Mouse (Mus musculus): ENCODE data around the gene Zfp970. TPM values are rescaled to one million over a fixed set of nuclear protein-coding genes. Genes with fewer than 3 reads are reported as not detected.
"Not testable (repeated sequence)": the region's sequence is repeated elsewhere in the genome, so short reads cannot be mapped to it uniquely, and the experiment has no call there.

The Zfp970 gene
- polyA plus RNA-seq (2012; rRNA removed): 12.4 and 20.9 TPM in 2 replicates

DNA sequence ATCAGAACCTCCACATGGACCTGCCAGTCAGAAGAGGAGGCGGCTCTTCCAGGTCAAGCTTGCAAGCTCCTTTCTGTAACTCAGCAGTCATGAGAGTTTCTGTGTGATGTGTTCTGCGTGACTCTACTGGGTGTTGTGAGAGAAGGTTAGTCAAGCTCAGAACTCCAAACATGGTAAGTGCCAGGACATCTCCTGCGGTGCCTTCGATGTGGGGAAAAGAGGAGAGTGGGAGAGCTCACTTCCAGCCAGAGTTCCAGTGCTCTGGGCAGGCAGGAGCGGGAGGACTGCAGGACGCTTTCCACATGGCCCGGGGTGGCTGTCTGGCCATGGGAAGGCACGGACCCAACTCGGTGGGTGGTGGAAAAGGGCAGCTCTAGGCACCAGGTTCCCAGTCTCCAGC is at the start of gene Zfp970:
TSS of gene Zfp970 (plus strand) at position 58 of the 400 bp plus-strand sequence.
- peak; percentile 3 for DNase-seq (ENCODE audit: low read depth)

GRCm38 (mm10) chr2:177468222-177468621 is 3.7 kb downstream of the Zfp970 start:
- DNase-seq (ENCODE audit: low read depth): not testable (repeated sequence)

DNA sequence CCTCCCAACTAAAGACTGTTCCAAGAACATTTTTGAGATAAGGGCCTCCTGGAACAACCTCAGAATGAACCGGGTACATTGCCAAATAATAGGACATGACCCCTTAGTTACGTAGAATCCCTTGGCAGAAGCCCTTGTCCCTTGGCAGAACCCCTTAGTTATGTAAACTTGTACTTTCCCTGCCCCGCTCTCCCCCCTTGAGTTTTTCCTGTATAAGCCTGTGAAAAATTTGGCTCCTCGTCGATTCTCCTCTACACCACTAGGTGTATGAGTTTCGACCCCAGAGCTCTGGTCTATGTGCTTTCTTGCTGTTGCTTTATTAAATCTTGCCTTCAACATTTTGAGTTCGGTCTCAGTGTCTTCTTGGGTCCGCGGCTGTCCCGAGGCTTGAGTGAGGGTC is 7.7 kb downstream of the Zfp970 start:
- DNase-seq (ENCODE audit: low read depth): not testable (repeated sequence)

DNA sequence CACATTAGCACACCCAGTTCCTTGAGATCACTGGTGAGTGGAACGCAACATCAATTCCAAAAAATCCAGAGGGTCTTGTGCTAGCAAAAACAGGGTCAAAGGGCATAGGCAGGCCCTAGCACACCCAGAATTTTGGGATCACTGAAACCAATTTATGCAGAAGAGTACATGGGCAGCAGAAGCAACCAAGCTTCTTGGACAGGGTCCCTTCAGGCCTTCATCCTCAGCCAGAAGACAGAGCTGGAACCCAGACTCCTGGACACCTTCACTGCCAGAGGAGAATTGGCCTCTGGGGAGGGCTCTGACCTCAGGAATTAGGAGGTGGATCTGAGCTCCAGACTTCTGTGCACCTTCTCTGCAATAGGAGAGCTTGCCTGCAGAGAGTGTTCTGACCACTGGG is 17.4 kb downstream of the Zfp970 start:
- DNase-seq (ENCODE audit: low read depth): not testable (repeated sequence)

DNA sequence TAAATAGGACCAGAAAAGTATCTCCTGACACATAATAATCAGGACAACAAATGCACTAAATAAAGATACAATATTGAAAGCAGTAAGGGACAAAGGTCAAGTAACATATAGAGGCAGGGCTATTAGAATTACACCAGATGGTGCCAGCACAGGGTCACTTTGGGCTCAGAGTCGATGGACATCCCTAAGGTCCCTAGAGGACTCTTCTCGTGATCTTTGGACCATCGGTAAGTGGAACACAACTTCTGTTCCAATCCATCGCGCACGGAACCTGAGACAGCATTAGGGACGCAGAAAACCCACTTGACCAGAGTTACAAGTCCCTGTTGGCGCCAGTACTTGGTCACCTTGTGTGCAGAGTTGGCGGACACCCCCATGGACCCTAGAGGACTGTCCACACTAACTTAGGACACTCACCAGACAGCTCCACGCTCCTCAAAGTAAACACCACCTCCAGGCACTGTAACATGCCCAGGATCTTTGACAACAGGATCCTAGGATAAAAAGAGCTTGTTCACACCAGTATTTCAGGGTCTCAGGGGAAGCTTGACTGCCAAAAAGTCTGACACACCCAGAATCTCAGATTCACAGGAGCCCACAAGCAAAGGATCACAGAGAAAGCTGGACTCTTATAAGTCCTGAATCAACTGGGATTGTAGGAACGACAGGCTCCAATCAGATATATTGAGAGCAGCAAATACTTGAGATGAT is 18.9 kb downstream of the Zfp970 start:
- not testable (repeated sequence) for DNase-seq (ENCODE audit: low read depth)

GRCm38 (mm10) chr2:177498067-177498466 is 33.5 kb downstream of the Zfp970 start, which contains the start of gene Gm14403:
Gene Gm14403, plus strand, starts transcription at chr2:177498215.
- not testable (repeated sequence) for DNase-seq (ENCODE audit: low read depth)

- not testable (repeated sequence) for DNase-seq (ENCODE audit: low read depth)
These were observed 34.6 kb downstream of the Zfp970 start for GRCm38 (mm10) chr2:177499182-177499581.

- DNase-seq (ENCODE audit: low read depth): not testable (repeated sequence)
These were observed 40.7 kb downstream of the Zfp970 start for GRCm38 (mm10) chr2:177505211-177505719.

DNA sequence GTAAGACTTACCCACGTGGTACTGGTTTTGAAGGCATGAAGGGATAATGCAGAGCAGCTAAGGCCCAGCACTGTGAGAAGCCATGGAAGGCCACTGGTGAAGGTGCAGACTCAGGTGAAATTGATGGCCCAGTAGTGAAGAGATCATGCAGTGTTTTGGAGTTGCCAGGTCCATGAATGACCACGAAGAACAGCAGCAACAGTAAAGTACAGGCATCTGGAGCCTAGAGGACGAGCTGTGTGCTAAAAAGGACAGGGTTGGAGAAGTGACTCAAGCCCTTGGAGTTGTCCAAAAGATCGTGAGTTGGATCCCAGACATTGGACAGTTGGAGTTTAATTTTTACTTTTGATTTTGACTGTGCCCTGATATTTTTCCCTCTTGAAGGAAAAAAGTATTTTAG is 46.8 kb downstream of the Zfp970 start:
- DNase-seq (ENCODE audit: low read depth): not testable (repeated sequence)

DNA sequence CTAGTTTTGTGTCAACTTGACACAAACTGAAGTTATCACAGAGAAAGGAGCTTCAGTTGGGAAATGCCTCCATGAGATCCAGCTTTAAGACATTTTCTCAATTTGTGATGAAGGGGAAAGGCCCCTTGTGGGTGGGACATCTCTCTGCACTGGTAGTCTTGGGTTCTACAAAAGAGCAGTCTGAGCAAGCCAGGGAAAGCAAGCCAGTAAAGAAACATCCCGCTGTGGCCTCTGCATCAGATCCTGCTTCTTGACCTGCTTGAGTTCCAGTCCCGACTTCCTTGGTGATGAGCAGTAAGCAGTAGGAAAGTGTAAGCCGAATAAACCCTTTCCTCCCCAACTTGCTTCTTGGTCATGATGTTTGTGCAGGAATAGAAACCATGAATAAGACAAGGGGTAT is 47.4 kb downstream of the Zfp970 start:
- not testable (repeated sequence) for DNase-seq (ENCODE audit: low read depth)

GRCm38 (mm10) chr2:177513991-177514479 is 49.5 kb downstream of the Zfp970 start:
- DNase-seq (ENCODE audit: low read depth): not testable (repeated sequence)

DNA sequence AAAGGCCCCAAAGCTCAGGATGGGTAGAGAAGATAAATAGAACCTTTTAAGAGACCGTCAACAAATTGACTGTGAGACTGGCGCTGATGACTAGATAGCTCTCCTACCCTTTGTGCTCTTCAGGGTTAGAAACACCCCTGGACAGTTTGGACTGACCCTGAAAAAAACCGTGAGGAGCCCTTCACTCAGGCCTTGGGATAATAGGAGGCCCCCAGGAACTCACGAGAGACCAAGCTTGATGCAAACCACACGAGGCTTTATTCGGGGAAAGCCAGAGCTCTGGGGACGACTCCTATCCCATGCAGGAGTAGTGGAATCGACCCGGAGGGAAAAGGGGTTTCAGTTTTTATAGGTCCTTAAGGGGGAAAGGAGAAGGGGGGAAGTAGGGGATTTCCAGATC is 53.2 kb downstream of the Zfp970 start:
- DNase-seq (ENCODE audit: low read depth): not testable (repeated sequence)

DNA sequence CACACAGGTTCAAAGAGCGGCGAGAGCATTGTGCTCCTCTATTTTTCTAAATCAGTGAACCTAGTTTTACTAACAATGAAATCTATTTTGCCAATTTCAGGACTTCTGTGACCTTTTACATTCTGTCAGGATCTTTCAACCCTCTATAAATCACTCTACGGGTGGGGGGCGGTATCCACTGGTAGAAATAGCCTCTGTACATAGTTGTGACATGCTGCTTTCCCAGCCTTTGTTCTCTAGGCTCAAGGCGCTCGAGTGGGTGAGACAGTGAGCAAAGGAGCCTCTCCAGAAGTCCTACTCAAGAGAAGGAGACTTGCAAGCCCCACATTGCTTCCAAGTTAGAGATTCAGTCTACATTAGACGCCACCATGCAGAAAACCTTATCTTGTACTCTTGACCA is 53.8 kb downstream of the Zfp970 start:
- DNase-seq (ENCODE audit: low read depth): not testable (repeated sequence)

DNA sequence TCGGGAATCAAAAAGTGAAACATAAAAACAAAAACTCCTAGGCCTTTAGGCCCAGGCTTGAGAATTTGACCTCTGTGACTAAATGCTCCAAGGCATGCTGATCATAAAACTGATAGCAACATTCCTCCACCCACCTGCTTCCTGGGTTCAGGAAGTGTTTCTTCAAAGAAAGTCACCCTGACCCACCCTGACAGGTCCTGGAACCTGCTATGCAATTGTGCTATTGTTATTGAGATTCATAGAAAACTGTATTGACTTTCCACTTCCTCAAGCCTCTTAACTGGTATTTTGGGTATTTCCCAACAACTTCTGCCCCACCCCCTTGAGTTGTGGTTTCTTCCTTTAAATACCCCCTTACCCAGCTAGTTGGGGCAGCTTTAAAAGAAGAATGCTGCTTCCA is 54.4 kb downstream of the Zfp970 start:
- not testable (repeated sequence) for DNase-seq (ENCODE audit: low read depth)

DNA sequence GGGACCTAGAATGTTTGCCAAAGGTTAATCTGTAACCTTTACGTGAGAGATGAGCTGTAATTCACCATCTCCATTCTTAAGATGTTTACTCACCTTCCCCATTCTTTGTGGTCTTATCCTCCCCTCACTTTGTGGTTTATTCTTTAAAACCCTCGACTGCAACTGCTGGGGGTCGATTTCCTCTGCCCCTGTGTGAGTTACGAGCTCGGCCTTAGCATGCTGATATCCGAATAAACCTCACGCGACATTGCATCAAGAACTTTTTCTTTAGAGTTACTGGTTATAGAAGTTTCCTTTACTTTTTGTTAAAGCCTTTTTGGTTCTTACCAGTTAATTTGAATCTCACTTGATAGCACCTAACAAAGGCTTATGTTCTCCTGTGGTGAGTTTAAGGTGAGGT is 55.5 kb downstream of the Zfp970 start:
- no peak for DNase-seq (ENCODE audit: low read depth)

- no peak for DNase-seq (ENCODE audit: low read depth)
These were observed 58.5 kb downstream of the Zfp970 start for GRCm38 (mm10) chr2:177523061-177523460.

- not testable (repeated sequence) for DNase-seq (ENCODE audit: low read depth)
These were observed 59.1 kb downstream of the Zfp970 start for GRCm38 (mm10) chr2:177523674-177524073.

- DNase-seq (ENCODE audit: low read depth): not testable (repeated sequence)
These were observed 59.6 kb downstream of the Zfp970 start for GRCm38 (mm10) chr2:177524171-177524570.

Other genes starting within 250 kb of the Zfp970 start
- gene Gm14409, start 197.7 kb upstream of the Zfp970 start, polyA plus RNA-seq (2012; rRNA removed): not detected in 2 replicates
- gene Gm14412, start 140.4 kb upstream of the Zfp970 start, polyA plus RNA-seq (2012; rRNA removed): 0.14 and 0.20 TPM in 2 replicates
- 2.3 and 2.5 TPM in 2 replicates for gene Gm14418, start 66.4 kb upstream of the Zfp970 start, polyA plus RNA-seq (2012; rRNA removed)
- gene Gm14403, start 33.5 kb downstream of the Zfp970 start, polyA plus RNA-seq (2012; rRNA removed): 3.1 and 5.7 TPM in 2 replicates
- not detected in 2 replicates for gene Gm14406, start 113.5 kb downstream of the Zfp970 start, polyA plus RNA-seq (2012; rRNA removed)

Measured in gonadal fat pad, adult 2 months (tissue).